Mouse (Mus musculus): ENCODE data around the gene Tmem233. TPM values are rescaled to one million over a fixed set of nuclear protein-coding genes. Genes with fewer than 3 reads are reported as not detected.
A peak's percentile ranks its signal among the peaks of the same experiment; 100 is the strongest.

Gene Tmem233
- polyA plus RNA-seq, 1 experiment from 2014 or later = 0.05 TPM

DNA sequence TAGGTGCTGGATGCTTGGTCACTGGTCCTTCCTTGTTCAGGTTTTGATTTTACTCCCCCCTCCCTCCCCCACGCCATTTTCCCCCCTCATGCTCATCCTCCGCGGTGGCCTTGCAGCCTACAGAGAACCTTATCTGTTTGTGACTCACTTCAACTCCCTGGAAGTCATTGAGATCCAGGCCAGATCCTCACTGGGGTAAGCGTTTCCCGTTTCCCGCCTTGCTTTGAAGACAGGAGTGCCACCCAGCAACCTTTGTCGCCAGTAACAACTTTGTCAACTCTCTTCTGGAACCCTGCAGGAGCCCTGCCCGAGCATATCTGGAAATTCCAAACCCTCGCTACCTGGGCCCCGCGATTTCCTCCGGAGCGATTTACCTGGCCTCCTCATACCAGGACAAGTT is 85.7 kb downstream of the Tmem233 start:
- 80% methylated on average over 13 of the region's 13 CpGs for WGBS
- H3K4me2 ChIP-seq = no peak overlapping the region
- ATAC-seq (ENCODE audit: insufficient number of reproducible peaks, low FRiP score, low TSS enrichment, low read depth) = no peak

DNA sequence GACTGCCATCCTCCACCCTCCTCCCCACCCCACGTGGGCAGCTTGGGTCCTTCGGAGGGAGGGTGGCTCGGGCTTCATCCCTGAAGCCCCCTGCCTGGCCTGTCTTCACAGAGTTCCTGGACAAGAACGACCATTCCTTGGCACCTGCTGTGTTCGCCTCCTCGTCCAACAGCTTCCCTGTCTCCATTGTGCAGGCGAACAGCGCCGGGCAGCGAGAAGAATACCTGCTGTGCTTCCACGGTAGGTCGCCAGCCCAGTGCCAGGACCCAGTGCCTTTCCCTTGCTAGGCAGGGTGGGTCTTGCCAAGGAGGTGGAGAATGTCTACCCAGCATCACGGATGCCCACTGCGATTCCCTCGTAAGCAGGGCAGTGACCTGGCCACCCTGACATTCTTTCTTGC is 88.9 kb downstream of the Tmem233 start:
- 91% methylated on average over 15 of the region's 15 CpGs for WGBS
- Histone ChIP-seq H3K9ac (no peak overlapping the region), H3K36me3 (peaks cover 48% of the 10 kb centered on the region), H3K4me2 (no peak overlapping the region), H3K27ac (no peak overlapping the region), H3K4me1 (no peaks in the 10 kb centered on the region), H3K4me3 (no peak overlapping the region), H3K27me3 (no peaks in the 10 kb centered on the region), H3K9me3 (peaks cover 7% of the 10 kb centered on the region; the same call in 1 of the 2 replicates)
- no peak for ATAC-seq (ENCODE audit: insufficient number of reproducible peaks, low FRiP score, low TSS enrichment, low read depth)

More for the DNA sequence above, 85.7 kb downstream of the Tmem233 start:
- Histone ChIP-seq H3K9me3 (no peaks in the 10 kb centered on the region), H3K9ac (no peak overlapping the region), H3K4me3 (no peak overlapping the region), H3K27ac (no peak overlapping the region), H3K4me1 (no peaks in the 10 kb centered on the region), H3K27me3 (no peaks in the 10 kb centered on the region), H3K36me3 (peaks cover 25% of the 10 kb centered on the region)

DNA sequence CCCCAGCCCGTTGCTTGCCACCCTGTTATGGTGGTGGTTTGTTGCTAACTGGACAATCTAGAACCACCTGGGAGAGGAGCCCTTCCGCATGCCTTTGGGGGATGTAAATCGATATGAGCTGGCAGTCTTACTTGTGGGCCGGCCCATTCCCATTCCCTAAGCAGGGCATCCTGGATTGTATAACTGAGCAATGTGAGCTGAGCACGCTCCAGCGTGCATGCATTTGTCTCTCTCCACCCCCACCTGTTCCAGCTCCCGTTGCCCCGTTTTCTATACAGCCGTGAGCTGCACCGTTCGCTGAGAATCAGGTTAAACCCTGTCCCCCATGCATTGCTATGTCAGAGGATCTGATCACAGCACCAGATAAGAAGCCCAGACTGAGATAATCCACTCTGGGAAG is 91.3 kb downstream of the Tmem233 start:
- Histone ChIP-seq H3K27ac (no peak overlapping the region), H3K9me3 (peaks cover 7% of the 10 kb centered on the region; the same call in 1 of the 2 replicates), H3K9ac (no peak overlapping the region), H3K27me3 (no peaks in the 10 kb centered on the region), H3K4me2 (no peak overlapping the region), H3K36me3 (peaks cover 53% of the 10 kb centered on the region), H3K4me1 (no peaks in the 10 kb centered on the region), H3K4me3 (no peak overlapping the region)
- 82% methylated on average over 11 of the region's 11 CpGs for WGBS
- 0 out of 2 replicates have a peak, but pooled peaks have one; percentile 14 for ATAC-seq (ENCODE audit: insufficient number of reproducible peaks, low FRiP score, low TSS enrichment, low read depth)

Other genes with a start within 250 kb of the Tmem233 start
- 22.2 and 22.8 TPM in 2 replicates for gene Cit, start 238.0 kb downstream of the Tmem233 start, polyA plus RNA-seq (2015; fragmentation: Nextera tagmentation; extraction: Ambion mirVana)
- 58.6 and 61.3 TPM in 2 replicates for gene Prkab1, start 58.7 kb downstream of the Tmem233 start, polyA plus RNA-seq (2015; fragmentation: Nextera tagmentation; extraction: Ambion mirVana)
- gene Ccdc60, start 205.7 kb upstream of the Tmem233 start, polyA plus RNA-seq (2015; fragmentation: Nextera tagmentation; extraction: Ambion mirVana) = 1.4 and 1.5 TPM in 2 replicates